Mouse (Mus musculus) hematopoietic stem cell, adult 5-6 weeks (primary cell): Measurements from ENCODE around the gene Pcsk4. TPM values are rescaled to one million over a fixed set of nuclear protein-coding genes. Genes with fewer than 3 reads are reported as not detected.
"Not testable (repeated sequence)": the region's sequence is repeated elsewhere in the genome, so short reads cannot be mapped to it uniquely, and the experiment has no call there.

Source experiments
- ATAC-seq, 2 experiments: fragments of 125-278 bp in 1 of 2; replicated peaks in 1 of 2; 2 replicates each; pipeline ENCODE4 v1.8.0; 2016 to 2017; ENCODE audit warnings: inconsistent platforms in 2 of 2, mild to moderate bottlenecking in 2 of 2, moderate number of reproducible peaks in 2 of 2, low read depth in 1 of 2, moderate TSS enrichment in 1 of 2; ENCODE audit not compliant: low FRiP score in 2 of 2, poor library complexity in 2 of 2, severe bottlenecking in 2 of 2, insufficient read depth in 1 of 2, low TSS enrichment in 1 of 2
- total RNA-seq: library from RNA; stranded (forward); fragments of 172-1452, 232-1000 nt; gene quantifications from 2 replicates; pipeline ENCODE4 v1.2.3, GENCODE M21; 2017

The Pcsk4 gene
- total RNA-seq, 1 experiment from 2014 or later: 2.9 TPM

DNA sequence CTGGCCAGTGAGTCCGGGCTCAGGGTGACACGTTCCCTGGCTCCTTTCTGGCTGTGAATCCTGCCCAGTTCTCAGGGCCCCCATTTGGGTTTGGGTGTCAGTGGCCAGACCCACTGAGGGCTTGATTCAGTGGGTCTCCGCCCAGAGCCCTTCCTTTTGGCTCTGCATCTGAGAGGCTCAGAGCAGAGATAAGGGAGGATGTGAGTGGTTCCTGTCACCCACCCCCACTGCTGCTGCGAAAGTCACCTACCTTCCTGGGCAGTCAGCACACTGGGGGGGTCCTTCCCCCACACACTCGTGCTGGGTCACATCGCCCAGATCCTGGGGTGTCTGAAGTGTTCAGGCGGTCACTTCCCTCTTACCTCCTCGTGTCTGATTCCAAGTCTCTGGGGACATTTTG, 23.4 kb upstream of the Pcsk4 start:
- ATAC-seq: no peak

DNA sequence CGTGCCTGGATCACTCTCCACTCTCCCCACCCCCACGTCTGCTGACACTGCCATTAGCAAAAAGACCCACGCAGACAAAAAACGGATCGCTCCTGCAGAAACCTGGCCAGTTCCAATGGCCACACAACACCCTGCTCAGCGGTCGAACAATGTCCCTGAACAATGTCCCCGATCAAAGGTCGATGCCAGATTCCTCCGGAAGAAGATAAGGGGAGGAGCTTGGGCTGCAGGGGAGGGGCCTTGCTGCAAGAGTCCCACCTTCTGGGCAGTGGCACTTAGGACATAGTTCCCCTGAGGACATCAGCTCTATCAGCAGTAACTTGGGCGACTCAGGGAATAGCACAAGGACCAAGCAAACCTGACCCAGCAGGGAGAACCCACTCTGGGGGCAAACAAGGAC, 22.6 kb upstream of the Pcsk4 start:
- no peak for ATAC-seq

GRCm38 (mm10) chr10:80350292-80350691, 21.0 kb upstream of the Pcsk4 start:
- peak; percentile 85 to 87 for ATAC-seq

GRCm38 (mm10) chr10:80348981-80349380, 19.7 kb upstream of the Pcsk4 start:
- no peak for ATAC-seq

DNA sequence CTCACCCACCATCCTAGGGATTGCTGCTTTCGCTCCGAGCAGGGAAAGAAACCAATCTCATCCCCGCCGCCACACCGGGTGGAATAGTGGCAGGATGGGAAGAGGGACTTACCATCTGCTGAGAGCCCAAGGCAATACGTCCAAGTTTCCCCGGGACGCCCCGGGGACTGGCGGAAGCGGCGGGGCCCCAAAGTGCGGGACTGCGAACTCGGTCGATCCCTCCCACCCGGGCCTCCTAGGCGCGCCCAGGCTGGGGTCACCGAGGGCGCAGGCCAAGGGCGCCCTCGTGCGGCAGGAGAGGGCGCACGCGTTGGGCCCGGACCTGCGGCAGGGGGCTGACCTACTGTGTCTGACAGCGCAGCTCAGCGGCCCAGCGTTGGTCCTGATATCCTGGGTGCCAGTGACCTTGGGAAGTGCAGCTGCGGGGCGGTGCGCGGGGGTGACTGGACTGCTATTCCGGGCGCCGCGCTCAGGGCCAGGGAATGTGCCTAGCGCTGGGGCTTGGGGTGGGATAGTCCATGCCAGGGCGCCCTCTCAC, 19.0 kb upstream of the Pcsk4 start, which contains the start of gene Adamtsl5:
Gene Adamtsl5 (minus strand): TSS at position 169 of the 538 bp plus-strand sequence.
- peak in 1 of 2 experiments; percentile 43; a peak in 2 of 4 replicates for ATAC-seq

DNA sequence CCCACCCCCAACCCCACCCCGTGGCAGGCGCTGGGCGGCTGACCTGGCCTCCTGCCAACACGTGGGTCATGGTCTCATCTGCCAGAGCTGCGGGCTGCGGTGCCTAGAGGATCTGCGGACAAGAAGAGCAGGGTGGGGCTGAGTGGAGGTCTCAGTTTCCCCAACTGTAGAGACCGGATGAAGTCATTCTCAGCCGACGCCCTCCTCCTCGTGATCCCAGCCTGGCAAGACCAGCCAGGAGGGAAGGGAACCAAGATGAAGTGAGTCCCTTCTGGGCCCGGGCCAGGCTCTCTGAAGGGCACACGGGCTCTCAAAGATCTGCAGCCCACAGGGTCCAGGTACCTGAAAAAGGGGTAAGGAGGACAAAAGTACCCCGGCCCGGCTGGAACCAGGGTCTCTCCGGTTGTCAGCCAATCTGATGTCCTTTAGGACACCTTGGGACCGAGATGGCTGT, 18.2 kb upstream of the Pcsk4 start:
- ATAC-seq: no peak

DNA sequence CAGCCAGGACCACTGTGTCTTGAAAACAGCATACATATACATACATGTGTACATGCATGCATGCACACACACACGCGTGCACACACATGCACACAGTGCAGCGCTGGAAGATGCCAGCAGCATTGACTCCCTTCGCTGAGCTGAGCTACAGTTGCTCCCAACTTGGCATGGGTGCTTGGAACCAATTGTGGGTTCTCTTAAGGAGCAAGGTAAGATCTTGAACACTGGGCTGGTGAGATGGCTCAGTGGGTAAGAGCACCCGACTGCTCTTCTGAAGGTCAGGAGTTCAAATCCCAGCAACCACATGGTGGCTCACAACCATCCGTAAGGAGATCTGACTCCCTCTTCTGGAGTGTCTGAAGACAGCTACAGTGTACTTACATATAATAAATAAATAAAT, 16.6 kb upstream of the Pcsk4 start:
- not testable (repeated sequence) for ATAC-seq

DNA sequence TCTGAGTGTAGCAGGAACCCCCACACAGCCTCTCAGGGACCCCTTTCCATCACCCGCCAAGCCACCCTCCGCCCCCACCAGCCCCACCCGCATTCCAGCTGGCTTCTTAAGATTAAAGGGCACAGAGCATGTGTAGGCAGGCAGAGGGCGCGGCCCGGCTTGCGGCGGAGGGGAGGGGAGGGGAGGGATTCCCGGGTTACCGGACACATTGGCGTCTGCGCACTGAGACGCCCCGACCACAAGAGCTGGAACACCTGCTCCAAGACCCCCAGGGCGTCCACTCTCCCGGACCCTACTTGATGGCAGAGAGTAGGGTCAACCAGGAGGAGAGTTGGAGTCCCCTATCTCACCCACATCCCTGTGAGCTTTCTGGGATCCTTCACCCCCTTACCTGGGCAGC, 15.8 kb upstream of the Pcsk4 start:
- ATAC-seq: no peak

DNA sequence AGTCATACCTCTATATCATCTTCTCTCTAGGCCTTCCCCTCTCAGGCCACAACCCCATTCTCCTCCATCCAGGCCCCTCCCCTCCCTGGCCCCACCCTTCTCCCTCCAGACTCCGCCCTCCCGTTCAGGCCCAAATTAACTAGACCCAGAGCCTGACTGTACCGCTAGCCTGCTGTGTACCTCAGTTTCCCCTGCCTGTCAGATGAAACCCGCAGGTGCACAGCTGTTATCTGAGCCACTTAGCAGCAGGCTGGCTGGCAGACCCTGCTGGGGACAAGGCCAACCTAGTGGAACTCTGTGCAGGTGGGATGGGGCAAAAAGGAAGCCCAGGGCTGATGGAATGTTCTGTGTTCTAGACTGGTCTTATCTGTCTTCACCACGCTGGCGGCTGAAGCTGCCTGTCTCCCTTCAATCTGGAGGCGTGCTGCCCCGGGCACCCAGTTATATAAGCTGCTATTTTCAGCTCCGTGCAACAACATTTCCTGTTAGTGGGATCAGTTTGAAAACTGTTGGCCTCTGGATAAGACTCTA, 14.9 kb upstream of the Pcsk4 start:
- ATAC-seq: no peak

DNA sequence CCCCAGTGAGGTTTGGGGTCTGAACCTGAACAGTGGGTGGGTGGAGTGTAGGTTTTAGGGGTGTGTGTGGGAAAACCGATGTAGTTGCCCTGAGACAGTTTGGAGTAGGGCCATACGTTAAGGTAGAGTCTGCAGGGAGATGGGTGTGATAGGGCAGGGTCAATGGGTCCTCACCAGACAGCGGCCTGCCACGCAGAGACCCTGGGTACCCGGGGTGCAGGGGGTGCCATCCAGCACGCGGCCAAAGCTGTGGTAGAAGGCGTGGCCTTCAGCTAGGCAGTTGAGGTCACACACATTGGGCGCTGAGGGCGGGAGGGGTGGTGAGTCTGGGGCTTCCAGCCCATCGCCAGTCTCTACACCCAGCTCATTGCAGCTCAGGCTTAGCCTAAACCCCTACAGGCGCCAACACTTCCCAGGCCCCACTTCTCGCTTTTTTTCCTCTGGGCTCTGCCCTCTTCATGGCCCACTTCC, 14.2 kb upstream of the Pcsk4 start:
- ATAC-seq: no peak

GRCm38 (mm10) chr10:80342749-80343424, 13.6 kb upstream of the Pcsk4 start:
- peak; percentile 19 to 29; a peak in 2 of 4 replicates for ATAC-seq

- ATAC-seq: no peak
Observed at GRCm38 (mm10) chr10:80342305-80342748, 13.0 kb upstream of the Pcsk4 start.

DNA sequence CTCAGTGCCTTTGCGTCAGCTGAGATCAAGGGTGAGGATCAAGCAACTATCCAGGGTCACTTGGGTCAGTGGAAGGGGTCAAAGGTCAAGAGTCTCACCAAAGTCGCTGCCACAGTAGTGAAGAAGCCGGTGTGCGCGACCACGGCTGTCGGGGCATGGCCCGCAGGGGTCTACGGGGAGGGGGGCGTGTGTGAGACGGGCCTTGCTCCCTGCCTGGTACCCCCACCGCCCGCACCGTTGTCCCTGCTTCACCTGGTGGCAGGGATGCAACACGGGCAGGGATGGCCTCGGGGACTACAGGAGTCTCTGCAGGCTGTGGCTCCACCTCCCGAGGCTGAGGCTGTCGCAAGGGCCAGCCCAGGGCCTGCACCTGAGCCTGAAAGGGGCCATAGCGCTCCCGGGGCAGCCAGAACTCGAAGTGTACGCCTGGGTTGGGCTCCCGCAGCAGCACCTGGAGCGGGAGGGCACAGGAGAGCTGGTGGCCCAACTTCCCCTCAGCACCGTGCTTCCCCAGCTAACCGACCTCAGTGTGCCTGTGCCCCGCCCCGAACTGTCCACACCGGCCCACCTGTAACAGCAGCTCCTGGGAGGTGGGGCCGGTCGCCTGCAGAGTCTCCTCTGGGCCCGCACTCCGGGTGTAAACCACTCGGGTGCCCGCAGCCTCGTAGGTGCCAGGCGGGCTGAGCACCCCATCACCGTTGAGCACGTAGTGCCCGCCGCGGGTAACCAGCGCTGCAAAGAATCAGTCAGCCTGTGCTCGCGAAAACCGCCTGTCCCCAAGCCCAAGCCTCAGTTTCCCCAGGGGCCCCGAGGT, 12.4 kb upstream of the Pcsk4 start:
- peak in 1 of 2 experiments; percentile 18; a peak in 1 of 4 replicates for ATAC-seq

DNA sequence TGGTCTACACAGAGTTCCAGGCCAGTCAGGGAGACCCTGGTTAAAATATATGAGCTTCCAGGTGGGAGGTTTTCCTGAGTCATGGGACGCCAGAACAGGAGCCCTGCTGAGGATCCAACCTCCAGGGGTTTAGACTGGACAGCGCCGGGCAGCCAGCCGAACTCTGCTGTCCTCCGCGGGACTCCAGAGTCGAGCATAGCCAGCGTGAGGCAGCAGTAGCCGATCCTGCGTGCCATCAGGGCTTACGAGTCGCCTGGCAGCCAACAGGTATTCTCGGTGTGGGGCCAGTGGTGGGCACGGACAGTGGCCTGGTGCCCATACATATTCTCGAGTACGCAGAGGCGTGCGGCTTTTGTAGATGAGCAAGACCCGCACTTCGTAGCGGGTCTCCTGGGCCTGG, 11.7 kb upstream of the Pcsk4 start:
- no peak for ATAC-seq

DNA sequence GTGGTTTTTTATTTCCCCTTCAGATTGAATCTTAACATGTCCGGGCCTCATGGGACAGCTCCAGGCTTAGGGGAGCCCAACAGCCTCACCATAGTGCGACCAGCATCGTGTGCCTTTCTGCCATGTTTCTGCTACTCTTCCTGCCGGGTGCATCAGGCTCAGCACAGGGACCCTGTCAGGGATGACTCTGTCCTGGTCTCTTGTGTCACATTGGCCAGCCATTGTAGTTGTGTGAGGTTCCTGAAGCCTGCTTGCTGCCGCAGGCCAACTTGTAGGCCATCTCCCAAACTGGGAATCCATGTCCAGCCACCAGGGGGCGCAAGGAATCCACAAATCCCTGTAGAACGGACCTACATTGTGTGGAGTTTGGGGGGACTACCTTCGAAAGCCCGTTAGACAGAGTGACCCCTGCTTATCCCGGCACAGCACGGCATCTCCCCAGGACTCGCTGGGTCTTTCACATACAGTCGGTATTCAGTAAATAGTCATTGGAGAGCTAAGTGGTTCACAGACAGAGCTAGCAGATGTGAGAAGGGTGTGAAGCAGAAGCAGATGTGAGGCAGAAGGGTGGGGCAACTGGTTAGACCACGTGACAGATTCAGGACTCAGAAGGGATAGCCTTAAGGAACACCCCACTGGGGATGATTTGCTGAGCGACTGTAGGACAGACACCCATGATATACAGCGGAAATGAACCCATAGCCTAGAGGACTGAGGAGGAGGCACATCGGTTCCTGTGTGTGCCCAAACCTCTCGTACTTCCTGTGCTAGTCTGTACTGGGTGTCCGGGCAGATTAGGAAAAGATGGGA, 10.8 kb upstream of the Pcsk4 start:
- ATAC-seq: peak; percentile 49 to 58; a peak in 3 of 4 replicates

DNA sequence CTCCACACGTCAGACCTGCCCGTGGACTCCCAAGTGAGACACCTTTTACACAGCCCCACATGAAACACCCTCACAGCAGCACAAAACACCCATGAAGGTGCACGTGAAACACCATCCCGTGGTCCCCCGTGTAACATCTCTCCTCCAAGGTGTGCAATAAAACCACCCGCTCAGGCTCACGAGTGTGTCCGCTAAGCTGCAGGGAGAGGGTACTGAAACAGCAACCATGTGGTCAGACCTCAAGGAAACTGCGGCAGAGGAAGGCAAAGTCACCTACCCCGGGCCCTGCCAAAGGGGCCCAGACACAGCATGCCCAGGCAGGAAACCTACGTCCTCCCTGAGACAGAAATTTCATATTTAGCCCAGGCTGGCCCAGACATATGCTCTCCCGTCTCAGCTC, 7.0 kb upstream of the Pcsk4 start:
- no peak for ATAC-seq

GRCm38 (mm10) chr10:80332525-80332989, 3.3 kb upstream of the Pcsk4 start:
- no peak for ATAC-seq
